Mouse (Mus musculus) CH12F3 (cell line): ENCODE measurements at regions not wholly inside any gene's neighbourhood (a gene's known extent, or its start where the extent isn't known, plus 50 kb on each side); places are given as distances from the start of the nearest gene placed in this dataset.
"Not testable (repeated sequence)": the region's sequence is repeated elsewhere in the genome, so short reads cannot be mapped to it uniquely, and the experiment has no call there.

Source experiments
- in situ Hi-C: fragments of 300-500 bp; cut with MboI; formaldehyde crosslinking; loops from 2 replicates; pipeline ENCODE4 v1.14.3; 2020; ENCODE audit warnings: low sequenced_read_pairs

- in situ Hi-C loops = no loop called here
Measured at GRCm38 (mm10) chr7:73688451-73688850, 51.7 kb upstream of the Fam174b start.

GRCm38 (mm10) chr7:73686245-73686644, 53.9 kb upstream of the Fam174b start:
- in situ Hi-C loops = not testable (repeated sequence)

GRCm38 (mm10) chr7:73682756-73683155, 57.3 kb upstream of the Fam174b start:
- in situ Hi-C loops = no loop called here

- in situ Hi-C loops = loop anchor here (25.0 kb wide), 1 partner anchor 692 kb away; no protein-coding TSS in a partner anchor
Measured at GRCm38 (mm10) chr7:73670598-73670997, 69.5 kb upstream of the Fam174b start.

GRCm38 (mm10) chr7:73668791-73669190, 71.3 kb upstream of the Fam174b start:
- in situ Hi-C loops = loop anchor here (10.0 to 25.0 kb wide), 2 partner anchors 694 to 1446 kb away; no protein-coding TSS in a partner anchor

GRCm38 (mm10) chr7:73666921-73667675, 73.0 kb upstream of the Fam174b start:
- in situ Hi-C loops = loop anchor here (10.0 to 25.0 kb wide), 2 partner anchors 695 to 1448 kb away; no protein-coding TSS in a partner anchor

GRCm38 (mm10) chr7:73664962-73665361, 75.1 kb upstream of the Fam174b start:
- in situ Hi-C loops = loop anchor here (10.0 to 25.0 kb wide), 2 partner anchors 697 to 1450 kb away; no protein-coding TSS in a partner anchor

- in situ Hi-C loops = loop anchor here (10.0 to 25.0 kb wide), 2 partner anchors 700 to 1452 kb away; no protein-coding TSS in a partner anchor
Measured at GRCm38 (mm10) chr7:73662536-73662935, 77.6 kb upstream of the Fam174b start.

- in situ Hi-C loops = loop anchor here (10.0 to 25.0 kb wide), 2 partner anchors 700 to 1453 kb away; no protein-coding TSS in a partner anchor
Measured at GRCm38 (mm10) chr7:73661901-73662300, 78.2 kb upstream of the Fam174b start.

GRCm38 (mm10) chr7:73659551-73659950, 80.6 kb upstream of the Fam174b start:
- in situ Hi-C loops = loop anchor here (10.0 to 25.0 kb wide), 2 partner anchors 703 to 1255 kb away; no protein-coding TSS in a partner anchor

- in situ Hi-C loops = loop anchor here (10.0 to 25.0 kb wide), 2 partner anchors 705 to 1252 kb away; no protein-coding TSS in a partner anchor
Measured at GRCm38 (mm10) chr7:73657283-73657682, 82.8 kb upstream of the Fam174b start.

- in situ Hi-C loops = loop anchor here (10.0 to 25.0 kb wide), 2 partner anchors 706 to 1252 kb away; no protein-coding TSS in a partner anchor
Measured at GRCm38 (mm10) chr7:73656424-73656795, 83.7 kb upstream of the Fam174b start.

- in situ Hi-C loops = loop anchor here (10.0 to 25.0 kb wide), 2 partner anchors 706 to 1251 kb away; no protein-coding TSS in a partner anchor
Measured at GRCm38 (mm10) chr7:73655787-73656423, 84.2 kb upstream of the Fam174b start.

- in situ Hi-C loops = loop anchor here (10.0 to 25.0 kb wide), 2 partner anchors 708 to 1250 kb away; no protein-coding TSS in a partner anchor
Measured at GRCm38 (mm10) chr7:73654193-73654871, 85.8 kb upstream of the Fam174b start.

GRCm38 (mm10) chr7:73650909-73651308, 89.2 kb upstream of the Fam174b start:
- in situ Hi-C loops = loop anchor here (10.0 to 25.0 kb wide), 2 partner anchors 711 to 1246 kb away; no protein-coding TSS in a partner anchor

GRCm38 (mm10) chr7:73648010-73648409, 92.1 kb upstream of the Fam174b start:
- in situ Hi-C loops = loop anchor here (25.0 kb wide), 1 partner anchor 211 kb away; no protein-coding TSS in a partner anchor

GRCm38 (mm10) chr7:73647140-73647539, 93.0 kb upstream of the Fam174b start:
- in situ Hi-C loops = loop anchor here (25.0 kb wide), 1 partner anchor 210 kb away; no protein-coding TSS in a partner anchor

- in situ Hi-C loops = loop anchor here (25.0 kb wide), 1 partner anchor 209 kb away; no protein-coding TSS in a partner anchor
Measured at GRCm38 (mm10) chr7:73646711-73647110, 93.4 kb upstream of the Fam174b start.

- in situ Hi-C loops = loop anchor here (25.0 kb wide), 1 partner anchor 207 kb away; no protein-coding TSS in a partner anchor
Measured at GRCm38 (mm10) chr7:73644362-73644904, 95.7 kb upstream of the Fam174b start.

- in situ Hi-C loops = loop anchor here (25.0 kb wide), 1 partner anchor 207 kb away; no protein-coding TSS in a partner anchor
Measured at GRCm38 (mm10) chr7:73643993-73644335, 96.1 kb upstream of the Fam174b start.
